Mouse (Mus musculus): ENCODE results near the gene Pde3a. TPM values are rescaled to one million over a fixed set of nuclear protein-coding genes. Genes with fewer than 3 reads are reported as not detected.
"Not testable (repeated sequence)": the region's sequence is repeated elsewhere in the genome, so short reads cannot be mapped to it uniquely, and the experiment has no call there.

The Pde3a gene
- polyA plus RNA-seq, 1 experiment from 2014 or later, result 14.7 TPM

DNA sequence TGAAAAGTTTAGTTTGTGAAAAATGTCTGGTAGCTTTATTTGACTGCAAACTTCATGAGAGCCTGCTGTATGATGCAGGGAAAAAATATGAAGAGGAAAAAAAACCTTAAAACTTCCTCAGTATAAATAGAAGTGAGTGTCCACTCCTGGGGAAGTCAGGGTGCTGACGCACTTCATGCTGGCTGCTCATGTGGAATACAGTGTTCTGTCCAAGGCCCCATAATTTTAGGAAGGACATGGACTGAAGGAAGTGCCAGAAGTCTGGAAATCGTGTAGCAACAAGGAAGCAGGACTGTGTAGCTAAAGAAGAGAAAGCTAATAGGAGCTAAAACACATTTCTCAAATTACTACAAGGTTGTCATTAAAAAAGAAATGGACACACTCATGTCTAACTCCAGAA, 59.4 kb downstream of the Pde3a start:
- Histone ChIP-seq H3K36me3 (ENCODE audit: control insufficient read depth, insufficient read depth, low read length) (no peaks in the 10 kb centered on the region), H3K4me3 (ENCODE audit: low read length) (no peak overlapping the region), H3K27me3 (replicated peaks; ENCODE audit: control insufficient read depth, insufficient read depth, low read length) (no peaks in the 10 kb centered on the region), H3K9ac (ENCODE audit: low read depth, low read length) (no peak overlapping the region), H3K27ac (ENCODE audit: low read length) (no peak overlapping the region), H3K4me2 (ENCODE audit: low read depth, low read length) (no peak overlapping the region), H3K4me1 (ENCODE audit: control insufficient read depth, insufficient read depth, low read length) (peaks cover 15% of the 10 kb centered on the region), H3K9me3 (ENCODE audit: control insufficient read depth, low read length) (no peaks in the 10 kb centered on the region)
- ATAC-seq, result no peak
- 62% methylated on average over 2 of the region's 2 CpGs for WGBS

DNA sequence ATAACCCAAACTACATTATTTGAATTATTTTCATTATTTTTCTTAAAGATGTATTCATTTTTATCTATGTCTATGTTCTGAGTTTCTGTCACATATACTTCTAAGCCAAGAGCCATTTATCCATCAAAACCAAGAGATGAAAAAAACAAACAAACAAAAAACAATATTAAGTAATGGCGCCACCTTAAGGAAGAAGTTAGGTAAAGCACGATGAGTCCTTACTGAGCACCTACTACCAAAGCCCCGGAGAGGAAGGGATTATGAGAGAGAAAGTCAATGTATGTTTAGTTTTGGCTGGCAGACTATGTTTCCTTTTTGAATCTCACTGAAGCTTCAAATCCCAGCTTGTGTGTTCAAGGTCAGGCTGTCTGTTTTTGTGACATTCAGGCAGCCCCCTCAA, 60.8 kb downstream of the Pde3a start:
- H3K9ac ChIP-seq (ENCODE audit: low read depth, low read length), result no peak overlapping the region
- ATAC-seq, result no peak
- H3K27me3 ChIP-seq (replicated peaks; ENCODE audit: control insufficient read depth, insufficient read depth, low read length), result no peaks in the 10 kb centered on the region
- H3K4me1 ChIP-seq (ENCODE audit: control insufficient read depth, insufficient read depth, low read length), result peaks cover 15% of the 10 kb centered on the region
- no peaks in the 10 kb centered on the region for H3K36me3 ChIP-seq (ENCODE audit: control insufficient read depth, insufficient read depth, low read length)
- no peak overlapping the region for H3K4me3 ChIP-seq (ENCODE audit: low read length)
- 38% methylated on average over 3 of the region's 3 CpGs for WGBS
- H3K9me3 ChIP-seq (ENCODE audit: control insufficient read depth, low read length), result peaks cover 2% of the 10 kb centered on the region; the same call in 1 of the 2 replicates
- no peak overlapping the region for H3K27ac ChIP-seq (ENCODE audit: low read length)
- H3K4me2 ChIP-seq (ENCODE audit: low read depth, low read length), result no peak overlapping the region

DNA sequence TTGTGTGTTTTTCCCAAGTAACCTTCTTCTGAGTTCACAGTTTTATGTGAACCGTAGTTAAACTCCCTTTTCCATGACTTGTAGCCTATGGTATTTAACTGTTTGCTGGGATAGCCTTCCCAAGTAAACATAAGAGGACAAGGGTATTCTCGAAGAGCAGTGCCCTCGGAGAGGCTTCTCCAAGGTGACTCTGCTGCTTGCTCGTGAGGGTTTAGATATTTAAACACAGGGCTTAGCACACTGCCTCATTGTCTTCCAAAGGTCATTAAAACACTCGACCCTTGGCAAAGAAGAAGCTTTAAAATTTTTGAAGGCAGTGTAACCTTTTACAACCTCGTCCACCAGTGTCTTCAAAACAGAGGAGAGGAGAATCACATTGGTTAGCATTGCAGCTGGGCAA, 61.3 kb downstream of the Pde3a start:
- peak; percentile 31; the same call in 1 of the 2 replicates for ATAC-seq
- 29% methylated on average over 6 of the region's 6 CpGs for WGBS
- no peak overlapping the region for H3K4me2 ChIP-seq (ENCODE audit: low read depth, low read length)
- peaks cover 11% of the 10 kb centered on the region for H3K4me1 ChIP-seq (ENCODE audit: control insufficient read depth, insufficient read depth, low read length)
- H3K9ac ChIP-seq (ENCODE audit: low read depth, low read length), result no peak overlapping the region
- no peaks in the 10 kb centered on the region for H3K27me3 ChIP-seq (replicated peaks; ENCODE audit: control insufficient read depth, insufficient read depth, low read length)
- H3K4me3 ChIP-seq (ENCODE audit: low read length), result no peak overlapping the region
- H3K36me3 ChIP-seq (ENCODE audit: control insufficient read depth, insufficient read depth, low read length), result no peaks in the 10 kb centered on the region
- H3K27ac ChIP-seq (ENCODE audit: low read length), result no peak overlapping the region
- H3K9me3 ChIP-seq (ENCODE audit: control insufficient read depth, low read length), result peaks cover 3% of the 10 kb centered on the region; the same call in 1 of the 2 replicates

DNA sequence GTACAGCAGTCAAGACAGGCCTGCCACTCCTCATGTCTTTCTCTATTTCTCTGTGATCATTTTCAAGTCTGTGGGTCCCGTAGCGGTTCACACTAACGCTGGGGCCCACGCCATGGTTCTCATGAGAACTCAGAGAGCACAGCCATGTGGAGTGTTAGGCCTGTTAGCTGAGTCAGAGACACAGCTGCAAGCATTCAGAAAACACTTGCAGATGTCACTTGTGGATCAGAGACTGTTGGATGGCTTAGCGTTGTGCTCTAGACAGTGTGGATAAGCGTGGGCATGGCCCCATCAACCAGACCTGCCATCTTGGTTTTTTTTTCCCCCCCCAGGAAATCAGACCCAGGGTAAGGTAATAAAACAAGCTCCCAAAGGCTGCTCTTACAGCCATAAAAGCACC, 62.5 kb downstream of the Pde3a start:
- no peaks in the 10 kb centered on the region for H3K27me3 ChIP-seq (replicated peaks; ENCODE audit: control insufficient read depth, insufficient read depth, low read length)
- no peaks in the 10 kb centered on the region for H3K36me3 ChIP-seq (ENCODE audit: control insufficient read depth, insufficient read depth, low read length)
- no peak overlapping the region for H3K27ac ChIP-seq (ENCODE audit: low read length)
- ATAC-seq, result 0 out of 2 replicates have a peak, but pooled peaks have one; percentile 29
- H3K9ac ChIP-seq (ENCODE audit: low read depth, low read length), result no peak overlapping the region
- H3K9me3 ChIP-seq (ENCODE audit: control insufficient read depth, low read length), result peaks cover 3% of the 10 kb centered on the region; the same call in 1 of the 2 replicates
- no peak overlapping the region for H3K4me3 ChIP-seq (ENCODE audit: low read length)
- H3K4me2 ChIP-seq (ENCODE audit: low read depth, low read length), result no peak overlapping the region
- peaks cover 11% of the 10 kb centered on the region for H3K4me1 ChIP-seq (ENCODE audit: control insufficient read depth, insufficient read depth, low read length)
- 63% methylated on average over 6 of the region's 6 CpGs for WGBS

DNA sequence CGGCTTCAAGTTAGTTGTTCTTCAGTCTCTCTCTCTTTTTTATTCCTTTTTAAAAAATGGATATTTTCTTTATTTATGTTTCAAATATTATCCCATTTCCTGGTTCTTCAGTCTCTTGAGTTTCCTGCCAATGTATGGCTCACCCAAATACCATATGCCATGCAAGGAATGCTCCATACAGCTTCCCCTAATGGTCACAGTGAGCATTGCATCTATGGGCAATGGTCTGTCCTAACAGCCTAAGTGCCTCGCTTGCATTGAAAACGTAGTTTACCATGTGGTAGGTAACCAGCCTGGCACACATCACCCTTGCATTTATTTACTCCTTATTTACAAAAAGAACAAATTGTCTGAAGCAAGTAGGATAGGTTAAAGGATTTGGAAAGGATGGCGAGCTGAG, 64.0 kb downstream of the Pde3a start:
- 90% methylated on average over 4 of the region's 4 CpGs for WGBS
- H3K9me3 ChIP-seq (ENCODE audit: control insufficient read depth, low read length), result peaks cover 3% of the 10 kb centered on the region; the same call in 1 of the 2 replicates

DNA sequence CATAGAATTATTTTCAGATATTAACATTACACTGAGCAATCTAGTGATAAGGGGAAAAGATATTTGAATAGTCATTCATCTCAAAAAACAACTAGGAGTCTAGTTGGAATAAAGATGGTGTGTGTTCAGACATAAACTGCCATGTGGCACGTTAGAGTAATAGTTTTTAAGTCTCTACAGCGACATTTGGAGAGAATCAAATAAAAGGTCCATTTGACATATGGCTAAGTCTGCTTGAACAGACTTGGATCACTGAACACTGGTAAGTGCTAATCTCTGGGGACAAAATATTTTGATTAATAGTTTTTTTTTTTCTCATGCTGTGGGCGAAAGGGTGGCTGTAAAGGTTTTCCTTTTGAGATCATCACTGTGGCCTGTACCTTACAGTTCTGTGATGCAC, 69.4 kb downstream of the Pde3a start:
- 76% methylated on average over 3 of the region's 3 CpGs for WGBS
- H3K27ac ChIP-seq (ENCODE audit: low read length), result no peak overlapping the region
- no peaks in the 10 kb centered on the region for H3K36me3 ChIP-seq (ENCODE audit: control insufficient read depth, insufficient read depth, low read length)
- H3K4me3 ChIP-seq (ENCODE audit: low read length), result no peak overlapping the region
- H3K9ac ChIP-seq (ENCODE audit: low read depth, low read length), result no peak overlapping the region
- H3K27me3 ChIP-seq (replicated peaks; ENCODE audit: control insufficient read depth, insufficient read depth, low read length), result no peaks in the 10 kb centered on the region
- no peak for ATAC-seq
- peaks cover 3% of the 10 kb centered on the region; the same call in 1 of the 2 replicates for H3K9me3 ChIP-seq (ENCODE audit: control insufficient read depth, low read length)
- no peak overlapping the region for H3K4me2 ChIP-seq (ENCODE audit: low read depth, low read length)
- H3K4me1 ChIP-seq (ENCODE audit: control insufficient read depth, insufficient read depth, low read length), result no peaks in the 10 kb centered on the region

More for the DNA sequence above, 64.0 kb downstream of the Pde3a start:
- Histone ChIP-seq H3K4me3 (ENCODE audit: low read length) (no peak overlapping the region), H3K36me3 (ENCODE audit: control insufficient read depth, insufficient read depth, low read length) (no peaks in the 10 kb centered on the region), H3K9ac (ENCODE audit: low read depth, low read length) (no peak overlapping the region), H3K4me1 (ENCODE audit: control insufficient read depth, insufficient read depth, low read length) (peaks cover 11% of the 10 kb centered on the region), H3K4me2 (ENCODE audit: low read depth, low read length) (no peak overlapping the region), H3K27ac (ENCODE audit: low read length) (no peak overlapping the region), H3K27me3 (replicated peaks; ENCODE audit: control insufficient read depth, insufficient read depth, low read length) (no peaks in the 10 kb centered on the region)
- ATAC-seq, result no peak

DNA sequence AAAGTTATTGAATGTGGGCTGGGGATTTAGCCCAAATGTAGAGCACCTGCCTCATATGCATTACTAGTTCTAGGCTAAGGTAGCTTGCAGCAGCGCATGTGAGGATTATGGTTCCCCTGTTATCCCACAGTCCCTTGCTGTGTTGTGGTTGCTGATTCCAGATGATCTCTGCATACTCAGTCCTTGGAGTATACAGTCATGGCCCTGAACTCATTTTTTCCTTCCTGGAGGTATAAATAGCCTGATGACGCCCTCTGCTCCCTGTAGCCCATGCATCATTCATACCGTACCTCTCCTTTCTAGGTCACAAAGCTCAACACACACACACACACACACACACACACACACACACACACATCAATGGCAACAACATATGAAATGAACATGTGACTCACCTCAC, 72.2 kb downstream of the Pde3a start:
- no peak overlapping the region for H3K9ac ChIP-seq (ENCODE audit: low read depth, low read length)
- H3K27me3 ChIP-seq (replicated peaks; ENCODE audit: control insufficient read depth, insufficient read depth, low read length), result no peaks in the 10 kb centered on the region
- H3K4me2 ChIP-seq (ENCODE audit: low read depth, low read length), result no peak overlapping the region
- no peaks in the 10 kb centered on the region for H3K9me3 ChIP-seq (ENCODE audit: control insufficient read depth, low read length)
- ATAC-seq, result no peak
- H3K36me3 ChIP-seq (ENCODE audit: control insufficient read depth, insufficient read depth, low read length), result no peaks in the 10 kb centered on the region
- no peak overlapping the region for H3K27ac ChIP-seq (ENCODE audit: low read length)
- H3K4me1 ChIP-seq (ENCODE audit: control insufficient read depth, insufficient read depth, low read length), result no peaks in the 10 kb centered on the region
- H3K4me3 ChIP-seq (ENCODE audit: low read length), result no peak overlapping the region
- WGBS, result 85% methylated on average over 3 of the region's 3 CpGs

DNA sequence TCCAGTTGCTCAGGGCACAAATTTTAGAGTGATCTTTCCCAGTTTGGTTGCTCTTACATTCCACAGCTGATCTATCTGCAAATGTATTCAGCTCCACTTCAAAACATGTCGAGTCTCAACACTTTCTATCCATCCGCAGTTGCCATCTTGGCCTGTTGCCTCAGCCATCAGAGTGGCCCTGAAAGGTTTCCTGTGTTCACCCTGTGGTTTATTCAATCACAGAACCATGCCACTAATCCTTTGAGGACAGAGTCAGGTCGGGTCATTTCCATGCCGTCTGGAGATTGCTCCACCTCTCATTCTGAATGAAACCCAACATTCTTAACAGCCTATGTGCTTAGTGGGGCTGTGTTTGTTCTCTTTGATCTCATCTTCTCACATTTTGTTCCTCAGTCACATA, 73.9 kb downstream of the Pde3a start:
- Histone ChIP-seq H3K9ac (ENCODE audit: low read depth, low read length) (no peak overlapping the region), H3K4me1 (ENCODE audit: control insufficient read depth, insufficient read depth, low read length) (no peaks in the 10 kb centered on the region), H3K4me3 (ENCODE audit: low read length) (no peak overlapping the region), H3K9me3 (ENCODE audit: control insufficient read depth, low read length) (no peaks in the 10 kb centered on the region), H3K36me3 (ENCODE audit: control insufficient read depth, insufficient read depth, low read length) (no peaks in the 10 kb centered on the region), H3K4me2 (ENCODE audit: low read depth, low read length) (no peak overlapping the region), H3K27ac (ENCODE audit: low read length) (no peak overlapping the region), H3K27me3 (replicated peaks; ENCODE audit: control insufficient read depth, insufficient read depth, low read length) (no peaks in the 10 kb centered on the region)
- no peak for ATAC-seq
- 51% methylated on average over 4 of the region's 4 CpGs for WGBS

DNA sequence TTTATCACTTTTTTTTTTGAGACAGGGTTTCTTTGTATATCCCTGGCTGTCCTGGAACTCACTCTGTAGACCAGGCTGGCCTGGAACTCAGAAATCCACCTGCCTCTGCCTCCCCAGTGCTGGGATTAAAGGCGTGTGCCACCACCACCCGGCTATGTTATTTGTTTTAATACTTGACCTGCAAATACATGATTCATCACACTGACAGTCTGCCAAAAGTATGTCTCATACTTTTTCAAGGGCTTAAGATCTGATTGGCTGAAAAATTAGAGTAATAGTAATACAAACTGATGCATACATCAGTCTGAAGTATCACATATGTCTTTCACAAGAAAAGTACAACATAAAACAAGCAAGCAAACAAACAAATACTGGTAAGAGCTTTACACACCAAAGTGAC, 78.1 kb downstream of the Pde3a start:
- not testable (repeated sequence) for H3K9ac ChIP-seq (ENCODE audit: low read depth, low read length); H3K27ac ChIP-seq (ENCODE audit: low read length); H3K27me3 ChIP-seq (replicated peaks; ENCODE audit: control insufficient read depth, insufficient read depth, low read length); H3K36me3 ChIP-seq (ENCODE audit: control insufficient read depth, insufficient read depth, low read length); H3K9me3 ChIP-seq (ENCODE audit: control insufficient read depth, low read length); H3K4me3 ChIP-seq (ENCODE audit: low read length); ATAC-seq; H3K4me2 ChIP-seq (ENCODE audit: low read depth, low read length); H3K4me1 ChIP-seq (ENCODE audit: control insufficient read depth, insufficient read depth, low read length)
- WGBS, result 76% methylated on average over 2 of the region's 2 CpGs

DNA sequence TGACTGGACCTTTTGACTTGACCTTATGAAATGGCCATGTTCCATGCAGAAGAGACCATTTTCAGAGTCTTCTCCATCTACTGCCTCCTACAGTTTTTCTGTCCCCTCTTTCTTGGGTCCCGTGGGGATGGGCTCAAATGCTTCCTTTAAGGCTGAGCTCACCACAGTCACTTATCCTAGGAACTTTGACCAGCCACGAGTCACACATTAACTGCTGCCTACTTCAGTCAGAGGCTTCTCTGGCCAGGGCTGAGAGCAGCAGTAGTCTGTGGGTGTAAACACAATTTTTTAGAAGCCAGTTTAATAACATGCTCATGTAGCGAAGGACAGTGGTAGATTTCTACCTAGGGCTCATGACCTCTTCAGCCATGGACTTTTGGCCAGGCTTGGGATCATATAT, 79.0 kb downstream of the Pde3a start:
- H3K4me2 ChIP-seq (ENCODE audit: low read depth, low read length), result 0 out of 2 replicates have a peak overlapping the region, but pooled peaks have one; percentile 27
- H3K27me3 ChIP-seq (replicated peaks; ENCODE audit: control insufficient read depth, insufficient read depth, low read length), result no peaks in the 10 kb centered on the region
- WGBS, result 64% methylated on average over 3 of the region's 3 CpGs
- H3K9me3 ChIP-seq (ENCODE audit: control insufficient read depth, low read length), result no peaks in the 10 kb centered on the region
- H3K9ac ChIP-seq (ENCODE audit: low read depth, low read length), result 0 out of 2 replicates have a peak overlapping the region, but pooled peaks have one; percentile 14
- H3K27ac ChIP-seq (ENCODE audit: low read length), result peak overlapping the region; percentile 34
- no peak overlapping the region for H3K4me3 ChIP-seq (ENCODE audit: low read length)
- no peaks in the 10 kb centered on the region for H3K36me3 ChIP-seq (ENCODE audit: control insufficient read depth, insufficient read depth, low read length)
- ATAC-seq, result peak; percentile 91
- peaks cover 9% of the 10 kb centered on the region; the same call in 1 of the 2 replicates for H3K4me1 ChIP-seq (ENCODE audit: control insufficient read depth, insufficient read depth, low read length)
